Mouse (Mus musculus) adrenal gland, adult 18-20 months (tissue): ENCODE results near the gene Krt81. TPM values are rescaled to one million over a fixed set of nuclear protein-coding genes. Genes with fewer than 3 reads are reported as not detected.

Experiments used
- DNase-seq, 2 experiments: peaks; one replicate each; pipeline ENCODE4 v3.0.0; 2021 to 2022; ENCODE audit warnings: low spot score in 2 of 2
- total RNA-seq, 2 experiments: library from RNA; stranded (reverse); gene quantifications; 1 replicate in 1 of 2; 2 replicates in 1 of 2; pipeline ENCODE4 v1.2.3; 2021

Gene Krt81
- total RNA-seq, 2 experiments from 2014 or later = not detected

DNA sequence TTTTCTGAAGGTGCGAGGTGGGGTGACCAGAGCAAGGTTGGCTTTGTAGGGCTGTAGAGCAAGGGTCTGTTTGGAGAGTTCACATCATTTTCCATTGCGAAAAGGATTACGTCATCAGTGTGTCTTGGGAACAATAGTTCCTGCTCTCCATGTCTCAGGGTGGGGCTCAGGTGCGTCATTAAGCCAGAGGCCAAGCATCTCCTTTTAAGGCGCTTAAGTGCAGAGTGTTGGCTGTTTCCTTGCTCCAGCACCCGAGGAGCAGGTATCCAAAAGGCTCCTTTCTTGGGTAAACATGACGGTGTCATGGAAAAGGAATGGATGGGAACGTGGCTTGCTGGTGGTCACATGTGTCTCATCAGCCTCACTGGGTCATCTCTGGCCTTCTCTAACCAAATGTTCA, 8.8 kb downstream of the Krt81 start:
- no peak for DNase-seq

DNA sequence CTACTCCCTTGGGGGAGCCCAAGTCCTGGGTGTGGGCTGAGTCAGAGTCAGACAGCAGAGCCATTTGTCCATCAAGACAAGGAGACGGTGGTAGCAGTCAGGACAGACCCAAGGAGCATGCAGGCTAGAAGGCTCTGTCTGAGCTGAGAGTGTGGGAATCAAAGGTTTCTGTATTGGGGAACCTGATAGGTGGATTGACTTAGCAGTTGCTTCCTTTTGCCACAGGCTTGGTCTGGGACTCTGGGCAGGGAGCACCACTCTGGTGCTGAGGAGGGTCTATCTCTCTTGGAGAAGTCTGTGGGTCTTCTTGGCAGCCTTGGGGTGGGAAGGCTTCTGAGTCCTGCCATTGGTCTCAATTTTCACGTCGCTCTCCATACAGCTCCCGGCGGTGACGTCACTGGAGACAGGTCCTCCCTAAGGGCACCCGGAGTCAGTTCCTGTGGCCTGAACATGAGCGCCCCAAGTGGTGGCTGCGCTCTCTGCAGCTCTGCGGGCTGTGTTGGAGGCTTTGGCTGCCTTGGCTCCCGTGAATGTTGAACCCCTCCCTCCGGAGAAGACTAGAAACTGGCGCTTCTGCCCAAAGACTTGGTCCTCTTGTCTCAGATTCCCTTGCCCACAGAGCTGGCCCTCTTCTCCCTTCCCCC, 10.3 kb downstream of the Krt81 start:
- peak; percentile 79 to 82 for DNase-seq

- no peak for DNase-seq
Measured at GRCm38 (mm10) chr15:101447444-101447843, 16.1 kb downstream of the Krt81 start, which contains the start of gene Krt88. Gene Krt88, plus strand, starts transcription at chr15:101447744.

- DNase-seq = no peak
Measured at GRCm38 (mm10) chr15:101446572-101446971, 17.0 kb downstream of the Krt81 start.

- DNase-seq = no peak
Measured at GRCm38 (mm10) chr15:101440837-101441236, 22.7 kb downstream of the Krt81 start.

- no peak for DNase-seq
Measured at GRCm38 (mm10) chr15:101438555-101438954, 25.0 kb downstream of the Krt81 start, which contains the start of gene Krt87. Gene Krt87, minus strand, starts transcription at chr15:101438804.

DNA sequence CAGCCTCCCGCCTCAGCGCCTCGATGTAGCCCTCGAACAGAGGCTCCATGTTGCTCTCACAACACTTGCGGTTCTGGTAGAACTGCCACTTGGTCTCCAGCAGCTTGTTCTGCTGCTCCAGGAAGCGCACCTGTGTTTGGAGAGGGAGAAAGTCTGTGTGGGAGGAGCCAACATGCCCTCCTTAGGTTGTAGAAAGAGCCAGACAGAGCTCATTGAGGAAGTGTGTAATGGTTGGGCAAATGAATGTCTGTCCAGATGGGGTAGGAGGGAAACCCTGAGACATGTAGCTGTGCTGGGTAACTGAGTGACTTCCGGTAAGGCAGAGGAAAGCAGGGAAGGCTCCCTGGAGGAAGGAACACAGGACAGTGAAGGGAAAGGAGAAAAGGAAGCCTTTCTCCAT, 26.9 kb downstream of the Krt81 start:
- DNase-seq = no peak

DNA sequence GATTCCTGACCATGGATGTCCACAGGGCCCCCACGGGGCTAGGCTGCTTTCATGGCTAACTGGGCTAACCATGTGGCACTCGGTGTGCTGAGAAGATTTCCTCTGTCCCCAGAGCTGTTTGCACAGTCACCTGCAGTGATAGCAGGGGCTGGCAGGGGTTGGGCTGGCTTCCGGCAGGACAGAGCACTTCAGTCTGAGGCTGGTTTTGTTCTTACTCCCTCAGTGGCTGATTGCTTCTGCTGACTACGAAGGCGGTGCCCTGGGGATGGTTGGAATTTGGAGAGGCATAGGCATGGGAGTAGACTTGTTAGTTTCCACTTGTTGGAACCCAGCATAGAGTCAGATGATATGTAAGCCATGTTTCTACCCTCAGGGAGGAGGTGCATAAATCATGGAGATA, 38.6 kb downstream of the Krt81 start:
- no peak for DNase-seq

- no peak for DNase-seq
Measured at GRCm38 (mm10) chr15:101420903-101421302, 42.6 kb downstream of the Krt81 start.

DNA sequence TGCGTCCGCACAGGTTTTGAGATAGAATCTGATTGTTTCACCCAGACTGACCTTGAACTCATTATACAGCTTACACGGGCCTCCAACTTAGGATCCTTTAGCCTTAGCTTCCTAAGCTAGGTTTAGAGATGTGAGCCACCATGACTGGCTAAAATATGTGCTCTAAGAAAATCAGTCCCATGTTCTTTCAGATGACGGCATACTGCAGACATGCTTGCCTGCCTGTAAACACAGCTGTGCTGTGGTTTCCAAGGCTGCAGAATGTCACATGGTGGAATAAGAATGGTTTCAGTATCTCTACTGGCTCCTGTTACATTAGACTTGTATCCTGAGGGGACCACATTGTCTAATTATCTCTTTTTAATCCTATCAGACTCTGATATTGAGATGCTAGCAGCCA, 44.6 kb downstream of the Krt81 start:
- no peak for DNase-seq

DNA sequence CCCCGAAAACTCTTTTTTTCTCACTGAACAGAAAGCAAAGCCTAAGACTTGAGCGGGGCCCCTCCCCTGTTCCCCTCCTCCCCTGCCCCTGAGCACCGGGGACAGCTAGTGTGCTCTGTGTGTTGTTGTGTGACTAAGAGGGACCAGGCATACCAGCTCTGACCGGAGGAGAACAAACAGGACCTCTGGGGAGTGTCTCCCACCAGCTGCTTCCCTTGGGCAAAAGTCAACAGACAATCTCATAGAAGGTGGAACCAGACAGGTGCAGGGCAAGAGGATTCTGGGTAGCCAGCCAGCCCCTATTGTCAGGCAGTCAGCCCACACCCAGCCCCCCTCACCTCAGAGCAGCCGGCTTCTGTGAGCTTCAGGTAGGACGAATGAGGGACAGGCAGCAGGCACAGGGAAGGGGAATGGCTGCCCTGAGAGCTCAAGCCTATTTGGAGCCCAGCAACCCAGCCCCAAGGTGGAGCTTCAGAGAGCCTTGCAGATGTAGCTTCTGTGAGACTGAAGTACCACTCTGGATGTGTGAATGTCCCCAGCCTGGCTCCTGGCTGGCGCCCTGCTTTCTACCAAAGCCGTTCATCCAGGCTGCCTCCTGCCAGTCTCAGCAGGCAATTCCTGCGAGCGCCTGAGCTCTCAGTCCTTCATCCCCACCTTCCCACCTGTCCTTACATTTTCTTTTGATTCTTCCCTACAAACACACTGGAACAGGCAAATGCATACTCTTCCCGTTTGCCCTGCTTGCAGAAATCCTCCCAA, 48.6 kb downstream of the Krt81 start:
- no peak for DNase-seq

- no peak for DNase-seq
Measured at GRCm38 (mm10) chr15:101413916-101414635, 49.5 kb downstream of the Krt81 start.

- no peak for DNase-seq
Measured at GRCm38 (mm10) chr15:101412188-101412587, 51.4 kb downstream of the Krt81 start.

DNA sequence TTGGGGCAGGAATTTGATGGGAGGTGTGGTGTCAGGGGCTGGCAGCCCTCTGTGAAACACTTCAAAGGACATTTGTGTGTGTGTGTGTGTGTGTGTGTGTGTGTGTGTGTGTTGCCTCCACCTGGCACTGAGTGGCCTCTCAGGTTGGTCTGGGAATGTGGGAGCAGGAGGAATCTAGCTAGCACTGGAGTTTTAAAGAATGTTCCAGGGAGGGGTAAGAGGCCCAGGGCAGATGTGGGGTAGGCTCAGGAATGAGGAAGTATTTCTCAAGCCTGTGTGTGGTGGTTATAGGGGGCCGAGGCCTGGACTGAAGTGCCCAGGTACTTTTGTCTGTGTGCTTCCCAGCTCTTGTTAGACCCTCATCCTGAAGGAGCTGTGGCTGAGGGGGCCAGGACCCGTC, 52.8 kb downstream of the Krt81 start, which contains the start of gene Krt7:
Krt7 (plus strand) TSS at position 269 of the 400 bp plus-strand sequence.
- DNase-seq = no peak

Other genes starting within 250 kb of the Krt81 start
- 10 to 100 TPM; 16.3 to 19.8 TPM for gene Grasp, start 239.6 kb downstream of the Krt81 start, total RNA-seq
- 100 to 1,000 TPM; 275 to 349 TPM for gene Nr4a1, start 209.5 kb downstream of the Krt81 start, total RNA-seq
- gene Atg101, start 179.5 kb downstream of the Krt81 start, total RNA-seq = 10 to 100 TPM; 60.5 to 64.0 TPM
- gene 6030408B16Rik, start 170.5 kb downstream of the Krt81 start, total RNA-seq = under 1 TPM; 0.27 to 0.54 TPM
- 1 to 10 TPM; 4.3 to 7.8 TPM for gene Krt80, start 93.6 kb downstream of the Krt81 start, total RNA-seq
- 1 to 10 TPM; 1.4 to 2.6 TPM for gene Krt7, start 52.7 kb downstream of the Krt81 start, total RNA-seq
- gene Krt87, start 24.9 kb downstream of the Krt81 start, total RNA-seq = not detected
- gene Krt88, start 16.0 kb downstream of the Krt81 start, total RNA-seq = not detected
- gene Krt86, start 9.7 kb upstream of the Krt81 start, total RNA-seq = not detected
- gene Krt83, start 27.8 kb upstream of the Krt81 start, total RNA-seq = not detected
- not detected for gene Gm49425, start 53.5 kb upstream of the Krt81 start, total RNA-seq
- not detected for gene Krt84, start 69.1 kb upstream of the Krt81 start, total RNA-seq
- gene Krt82, start 86.9 kb upstream of the Krt81 start, total RNA-seq = not detected
- not detected for gene Krt90, start 99.2 kb upstream of the Krt81 start, total RNA-seq
- not detected for gene Krt75, start 110.2 kb upstream of the Krt81 start, total RNA-seq
- gene Gm5414, start 164.4 kb upstream of the Krt81 start, total RNA-seq = not detected
- gene Gm5478, start 183.6 kb upstream of the Krt81 start, total RNA-seq = not detected
- gene Krt6b, start 216.5 kb upstream of the Krt81 start, total RNA-seq = not detected
- not detected for gene Krt6a, start 230.6 kb upstream of the Krt81 start, total RNA-seq
- gene Krt5, start 249.1 kb upstream of the Krt81 start, total RNA-seq = not detected